Mouse (Mus musculus): ENCODE results near the gene Fdps.

DNA sequence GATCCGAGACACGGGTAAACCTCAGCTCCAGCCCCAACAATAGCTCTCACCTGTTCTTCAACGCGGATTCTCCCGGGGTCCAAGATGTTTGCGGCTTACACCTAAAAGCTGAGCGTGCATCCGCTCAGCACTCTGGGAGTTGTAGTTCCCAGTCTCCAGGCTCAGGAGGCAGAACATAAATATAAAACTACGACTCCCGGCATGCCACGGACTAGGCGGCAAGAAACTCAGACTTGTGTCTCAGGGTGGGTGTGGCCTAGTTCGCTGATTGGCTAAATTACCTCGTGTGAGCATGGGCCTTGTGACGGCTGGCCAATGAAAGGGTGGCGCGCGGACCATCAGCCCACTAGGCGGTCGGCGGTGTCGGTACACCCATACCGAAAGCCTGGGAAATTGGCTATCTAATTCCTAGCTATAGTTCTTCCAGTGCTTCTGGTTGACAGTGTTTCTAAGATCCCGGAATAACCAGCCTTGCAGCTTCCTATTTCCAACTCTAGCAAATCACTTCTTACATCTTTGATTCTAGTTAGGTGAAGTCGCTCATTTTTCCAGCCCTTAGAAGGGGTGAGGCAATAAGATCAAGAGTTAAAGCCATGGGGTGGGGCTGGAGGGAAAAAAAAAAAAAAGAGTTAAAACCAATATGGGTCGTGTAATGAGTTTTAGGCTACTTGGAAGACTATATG lies at the start of gene Fdps:
- TF ChIP-seq CTCF (IDR thresholded peaks at IDR 0.05; ENCODE audit: low read depth) (no peak), EP300 (IDR thresholded peaks at IDR 0.05; ENCODE audit: low read depth) (no peak)

All from heart, postnatal 0 days (tissue).